Mouse (Mus musculus): ENCODE measurements at regions not wholly inside any gene's neighbourhood (a gene's known extent, or its start where the extent isn't known, plus 50 kb on each side); places are given as distances from the start of the nearest gene placed in this dataset.

DNA sequence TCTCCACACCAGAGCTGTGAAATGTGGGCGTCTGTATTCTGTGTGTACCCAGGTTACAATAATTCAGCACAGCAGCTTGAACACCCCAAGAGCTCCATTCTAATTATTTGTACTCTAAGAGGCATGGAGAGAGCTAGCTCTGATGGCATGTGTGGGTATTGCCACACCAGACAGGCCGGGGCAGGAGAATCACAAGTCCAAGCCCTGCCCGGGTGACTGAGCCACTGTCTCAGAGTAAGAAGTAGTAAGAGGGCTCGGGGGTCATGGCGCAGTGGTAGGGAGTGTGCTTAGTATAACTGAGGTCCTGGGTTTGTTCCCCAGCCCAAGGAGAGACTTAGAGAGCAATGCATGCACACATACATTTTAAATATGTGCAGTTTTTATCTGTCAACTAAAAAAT lies 57.7 kb upstream of the Neurl1b start:
- TF ChIP-seq CTCF (IDR thresholded peaks at IDR 0.05; ENCODE audit: insufficient read depth, low read depth, low read length) (no peak), POLR2A (IDR thresholded peaks at IDR 0.05; ENCODE audit: insufficient read depth, low read depth, low read length) (no peak)
